Mouse (Mus musculus) megakaryocyte-erythroid progenitor cell, adult 5-6 weeks (primary cell): Measurements from ENCODE around the gene Heg1. TPM values are rescaled to one million over a fixed set of nuclear protein-coding genes. Genes with fewer than 3 reads are reported as not detected.

ENCODE experiments used
- ATAC-seq: replicated peaks from 2 replicates; pipeline ENCODE4 v1.8.0; 2016; ENCODE audit warnings: mild to moderate bottlenecking, inconsistent platforms; ENCODE audit not compliant: severe bottlenecking, poor library complexity, low FRiP score, low TSS enrichment
- total RNA-seq, 2 experiments: library from RNA; stranded (forward) in 1 of 2; stranded (reverse) in 1 of 2; fragments of 200-1000, 215-1000 nt in 1 of 2; fragments of >200 nt in 1 of 2; fragmentation: Nextera tagmentation in 1 of 2; gene quantifications; 2 replicates each; pipeline ENCODE4 v1.2.3; 2014 to 2017

The Heg1 gene
- total RNA-seq, 2 experiments from 2014 or later: 54.2 to 88.3 TPM

DNA sequence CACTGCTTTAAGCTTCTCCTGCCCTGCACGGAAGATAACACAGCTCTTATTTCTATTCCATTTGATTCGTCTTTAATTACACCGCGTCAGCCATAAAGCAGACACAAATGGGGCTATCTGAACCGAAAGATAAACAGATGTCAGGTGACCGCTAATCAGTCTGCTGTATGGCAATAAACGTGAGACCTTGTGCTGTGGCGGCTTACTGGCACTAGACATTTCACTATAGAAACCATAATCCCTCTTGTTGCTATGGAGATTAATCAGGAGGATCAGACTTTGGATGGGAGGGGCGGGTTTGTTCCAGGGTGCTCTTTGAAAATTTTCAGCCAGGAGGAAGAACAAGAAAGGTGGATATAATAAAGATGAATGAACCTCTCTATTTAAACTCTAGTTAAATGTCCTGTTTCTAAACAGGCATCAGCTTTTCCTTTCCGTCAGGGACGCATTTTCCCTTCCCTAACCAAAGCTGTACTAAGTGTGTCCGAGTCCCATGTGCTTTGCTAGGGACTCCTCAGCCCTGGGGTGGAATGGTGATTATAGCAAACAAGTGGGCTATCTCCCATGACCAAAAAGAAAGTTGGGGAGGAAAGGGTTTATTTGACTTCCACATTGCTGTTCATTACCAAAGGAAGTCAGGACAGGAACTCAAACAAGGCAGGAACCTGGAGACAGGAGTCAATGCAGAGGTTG, 80.5 kb downstream of the Heg1 start:
- ATAC-seq: peak; percentile 87

GRCm38 (mm10) chr16:33765477-33765876, 81.3 kb downstream of the Heg1 start:
- no peak for ATAC-seq

GRCm38 (mm10) chr16:33766309-33766708, 82.1 kb downstream of the Heg1 start:
- ATAC-seq: no peak

DNA sequence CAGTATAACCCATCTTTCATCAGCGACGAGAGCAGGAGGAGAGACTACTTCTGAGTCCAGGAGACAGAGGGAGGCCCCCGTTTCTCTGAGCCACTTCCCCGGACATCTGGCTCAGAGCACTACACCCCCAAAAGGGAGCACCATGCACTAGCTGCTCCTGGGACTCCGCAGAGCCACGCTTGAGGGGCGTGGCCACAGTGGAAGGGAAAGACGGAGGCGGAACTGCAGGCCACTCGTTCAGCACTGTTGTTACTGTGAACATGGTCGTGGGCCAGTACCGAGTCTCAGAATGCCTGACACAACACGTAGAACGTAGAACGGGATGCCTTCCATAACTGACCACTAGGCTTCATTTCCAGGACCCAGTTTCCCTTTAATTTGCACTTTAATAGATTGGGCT, 82.6 kb downstream of the Heg1 start:
- no peak for ATAC-seq

DNA sequence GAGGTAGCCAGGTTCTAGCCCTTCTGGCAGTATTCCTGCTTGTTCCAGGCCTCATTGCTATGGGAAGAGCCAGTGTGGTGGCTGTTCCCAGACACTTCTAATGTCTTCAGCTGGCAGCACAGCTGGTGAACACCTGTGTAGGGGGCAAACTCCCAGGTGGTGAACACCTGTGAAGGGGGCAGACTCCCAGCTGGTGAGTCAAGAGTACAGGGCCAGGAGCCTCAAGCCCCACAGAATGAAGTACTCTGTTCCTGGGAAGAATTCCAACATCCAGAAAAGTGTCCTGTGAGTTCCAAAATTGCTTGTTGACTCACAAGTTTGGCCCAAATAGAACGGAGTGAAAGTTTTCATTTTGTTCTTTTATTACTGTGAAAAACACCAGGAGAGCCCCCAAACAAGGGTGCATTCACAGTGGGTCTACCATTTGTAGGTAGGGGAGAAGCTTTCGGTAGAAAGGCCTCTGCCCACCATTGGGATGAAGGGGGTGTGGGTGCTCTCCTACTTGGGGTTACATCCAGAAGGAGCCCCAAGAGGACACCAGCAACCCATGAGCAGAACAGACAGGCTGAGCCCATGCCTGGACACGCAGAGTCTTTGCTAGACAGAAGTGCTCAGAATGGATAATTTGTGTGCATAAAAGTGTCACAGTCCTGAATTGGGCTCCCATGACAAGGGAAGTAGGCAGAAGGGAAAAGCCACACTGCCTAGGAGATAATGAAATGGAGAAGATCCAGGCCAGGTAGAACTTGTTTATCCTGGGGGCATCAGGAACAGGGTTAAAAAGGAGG, 84.5 kb downstream of the Heg1 start:
- ATAC-seq: no peak

DNA sequence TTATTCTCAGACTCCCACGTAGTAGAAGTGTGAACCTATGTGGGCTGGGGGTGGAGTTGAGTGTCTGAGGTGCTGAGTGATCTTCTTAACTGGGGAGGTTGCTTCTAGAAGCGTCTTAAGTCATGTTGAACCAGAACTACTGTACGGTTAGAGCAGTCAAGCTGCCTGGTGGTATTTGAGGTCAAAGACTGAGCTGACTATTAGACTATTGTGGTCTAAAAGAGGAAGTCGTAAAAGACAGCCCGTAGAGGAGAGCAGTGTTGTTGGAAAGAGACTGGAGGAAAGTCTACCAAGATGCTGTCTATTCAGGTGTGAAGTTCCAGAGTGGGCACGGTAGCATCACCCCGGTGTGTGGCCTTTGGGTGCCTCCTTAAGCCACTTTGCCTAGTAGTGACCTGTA, 85.7 kb downstream of the Heg1 start:
- ATAC-seq: peak; percentile 43; the same call in 1 of the 2 replicates

DNA sequence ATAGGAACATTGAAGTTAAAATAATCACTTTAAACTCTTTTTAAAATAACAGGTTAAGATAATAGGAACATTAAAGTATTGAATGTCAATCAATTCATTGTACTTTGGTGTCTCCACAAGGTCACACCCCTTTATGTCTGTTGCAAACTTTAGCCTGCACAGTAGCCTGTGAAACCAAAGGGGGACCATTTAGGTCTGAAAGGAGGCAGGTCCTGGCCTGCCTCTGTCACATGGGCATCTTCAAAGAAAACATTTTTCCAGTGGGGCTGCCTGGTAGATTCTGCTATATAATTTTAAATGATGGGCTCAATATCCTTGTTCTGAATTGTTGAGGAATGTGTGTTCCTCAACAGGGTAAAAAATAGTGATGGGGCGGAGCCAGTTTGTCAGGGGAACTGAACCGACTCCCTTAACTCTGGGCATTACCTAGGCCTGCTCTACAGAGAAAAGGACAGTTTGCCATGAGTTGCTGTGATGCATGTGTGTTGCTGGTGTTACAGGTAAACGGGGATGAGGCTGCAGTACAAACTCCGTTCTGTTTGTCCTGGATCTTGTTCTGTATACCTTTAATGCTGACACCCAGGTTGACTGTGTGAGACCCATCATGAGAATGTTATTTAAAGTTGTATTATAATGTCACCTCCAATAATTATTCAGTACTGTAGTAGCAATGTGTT, 86.7 kb downstream of the Heg1 start:
- no peak for ATAC-seq

DNA sequence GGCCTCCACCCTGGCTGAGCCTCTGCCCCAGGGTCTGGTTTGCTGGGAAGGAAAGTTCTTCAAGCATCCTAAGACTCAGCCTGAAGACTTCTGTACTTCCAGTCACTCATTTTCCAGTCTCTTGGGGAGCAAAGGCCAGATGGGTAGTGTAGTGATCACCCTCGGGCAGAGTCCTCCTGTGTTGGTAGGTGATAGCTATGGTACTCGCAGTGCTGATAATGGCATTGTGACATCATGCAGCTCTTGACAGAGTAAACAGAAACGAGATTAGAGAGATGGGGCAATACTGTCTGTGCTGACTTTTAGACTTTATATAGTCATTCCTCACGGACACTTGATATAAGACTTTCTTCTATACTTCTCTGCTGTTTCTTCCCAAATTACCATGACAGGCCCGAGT, 88.6 kb downstream of the Heg1 start:
- ATAC-seq: peak; percentile 81

DNA sequence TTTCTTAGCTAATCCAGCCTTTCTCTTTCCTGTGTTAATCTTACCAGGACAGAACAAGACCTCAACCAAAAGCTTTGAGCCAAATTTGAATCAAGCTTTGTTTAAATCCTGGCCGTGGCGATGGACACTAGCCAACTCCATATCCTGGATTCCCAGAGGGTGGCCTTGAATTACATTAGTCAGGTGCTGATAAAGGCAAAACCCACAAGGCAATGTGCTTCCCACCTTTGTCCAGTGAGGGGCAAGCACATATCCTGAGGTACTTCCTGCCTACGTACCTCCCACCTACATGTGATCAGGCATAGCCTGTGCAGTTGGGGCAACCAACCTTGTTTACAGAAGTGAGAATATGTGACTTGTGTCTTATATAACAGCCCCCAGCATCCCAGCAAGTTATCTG, 90.8 kb downstream of the Heg1 start:
- ATAC-seq: no peak

DNA sequence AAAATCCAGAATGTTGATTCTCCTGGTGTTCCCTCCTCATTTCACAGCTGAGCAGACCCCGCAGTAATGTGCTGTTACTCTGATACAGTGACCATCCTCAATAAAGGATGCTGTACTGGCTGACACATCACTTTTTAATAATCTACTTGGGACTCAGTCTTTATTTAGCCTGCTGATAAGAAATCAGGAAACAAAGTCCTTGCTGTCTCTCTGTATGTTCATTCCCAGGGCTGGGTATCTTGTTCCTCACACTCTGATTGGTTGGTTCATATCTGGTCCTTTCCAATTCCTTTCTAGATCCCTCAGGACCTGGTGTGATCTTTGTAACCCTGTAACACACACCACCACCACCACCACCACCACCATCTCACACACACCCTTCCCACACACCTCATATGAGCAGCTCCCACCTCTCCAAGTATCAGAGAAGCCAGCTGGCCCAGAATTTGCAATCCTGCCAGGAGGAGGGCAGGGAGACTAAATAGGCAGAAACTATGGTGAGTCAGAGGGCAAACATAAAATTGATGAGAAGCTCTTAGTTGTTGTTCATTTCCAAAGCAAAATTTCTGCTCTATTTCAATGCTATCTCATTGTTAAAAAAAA, 91.7 kb downstream of the Heg1 start:
- no peak for ATAC-seq

GRCm38 (mm10) chr16:33776766-33777529, 92.8 kb downstream of the Heg1 start:
- ATAC-seq: no peak

DNA sequence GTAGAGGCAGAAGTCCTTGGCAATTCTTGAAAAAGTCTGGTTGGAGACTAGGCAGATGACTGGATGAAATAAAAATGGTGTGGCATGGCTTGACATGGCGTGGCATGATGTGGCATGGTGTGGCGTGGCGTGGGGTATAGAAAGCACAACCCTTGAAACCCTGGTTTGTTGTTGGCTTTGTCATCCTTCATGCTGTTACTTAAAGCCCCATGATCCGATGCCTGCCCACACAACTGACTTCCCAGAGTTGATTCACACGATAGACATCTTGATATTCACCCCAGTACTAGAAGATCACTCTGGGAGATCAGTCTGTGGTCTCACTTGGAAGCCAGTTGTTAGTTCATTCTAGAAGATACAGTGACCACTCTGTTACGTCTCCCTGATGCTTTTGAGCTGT, 93.4 kb downstream of the Heg1 start:
- no peak for ATAC-seq

DNA sequence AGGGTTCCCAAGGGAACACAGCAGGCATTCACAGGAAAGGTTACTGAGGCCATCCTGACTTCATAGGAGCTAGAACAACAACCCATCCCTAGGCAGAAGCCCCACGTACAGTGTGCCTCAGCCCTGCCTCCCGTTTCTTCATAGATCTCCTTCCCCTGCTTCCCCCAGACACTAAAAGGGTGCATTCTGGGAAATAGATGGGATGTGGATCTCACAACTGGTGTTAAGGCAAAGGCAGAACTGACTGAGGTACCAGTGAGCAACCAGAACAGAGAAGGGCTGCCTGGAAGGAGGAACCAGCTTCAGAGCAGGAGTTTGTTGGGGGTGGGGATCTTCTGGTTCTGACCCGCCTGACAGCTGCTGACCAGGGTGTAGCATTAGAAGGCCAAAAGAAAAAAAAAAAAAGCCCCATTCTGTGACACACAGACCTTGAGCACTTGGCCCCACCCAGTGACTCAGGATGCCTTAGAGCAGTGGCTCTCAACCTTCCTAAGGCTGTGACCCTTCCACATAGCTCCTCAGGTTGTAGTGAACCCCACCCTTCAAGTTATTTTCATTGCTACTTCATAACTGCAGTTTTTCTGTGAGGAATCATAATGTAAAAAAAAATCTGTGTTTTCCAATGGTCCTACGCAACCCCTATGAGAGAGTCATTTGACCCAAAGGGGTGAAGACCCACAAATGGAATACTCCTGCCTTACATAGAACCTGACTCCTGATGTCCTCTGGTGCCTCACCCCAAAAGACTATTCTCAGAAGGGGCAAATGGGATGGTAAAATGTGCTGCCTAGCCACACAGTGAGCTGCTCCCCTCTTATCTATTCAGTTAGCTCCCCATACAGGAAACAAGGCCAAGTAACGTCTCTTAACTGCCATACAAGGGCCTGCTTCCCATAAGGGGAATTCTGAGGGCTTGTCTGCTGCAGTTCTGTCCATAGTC, 97.9 kb downstream of the Heg1 start:
- ATAC-seq: peak; percentile 61

DNA sequence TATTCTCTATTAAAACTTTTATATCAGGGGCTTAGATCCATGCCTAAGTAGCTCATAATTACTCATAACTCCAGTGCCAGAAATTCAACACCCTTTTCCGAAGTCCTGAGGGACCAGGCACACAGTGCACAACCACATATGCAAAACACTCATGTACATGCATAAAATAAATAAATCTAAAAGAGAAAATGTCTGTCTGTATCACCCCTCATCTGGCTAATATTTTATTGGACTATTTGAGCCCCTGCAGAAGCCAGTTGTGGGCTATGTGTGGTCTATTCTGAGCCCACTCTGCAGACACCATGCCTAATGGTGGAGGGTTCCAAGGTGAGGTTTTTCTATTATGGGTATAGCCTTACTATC, 98.5 kb downstream of the Heg1 start:
- ATAC-seq: no peak

- no peak for ATAC-seq
Observed at GRCm38 (mm10) chr16:33784547-33784946, 100.4 kb downstream of the Heg1 start.

DNA sequence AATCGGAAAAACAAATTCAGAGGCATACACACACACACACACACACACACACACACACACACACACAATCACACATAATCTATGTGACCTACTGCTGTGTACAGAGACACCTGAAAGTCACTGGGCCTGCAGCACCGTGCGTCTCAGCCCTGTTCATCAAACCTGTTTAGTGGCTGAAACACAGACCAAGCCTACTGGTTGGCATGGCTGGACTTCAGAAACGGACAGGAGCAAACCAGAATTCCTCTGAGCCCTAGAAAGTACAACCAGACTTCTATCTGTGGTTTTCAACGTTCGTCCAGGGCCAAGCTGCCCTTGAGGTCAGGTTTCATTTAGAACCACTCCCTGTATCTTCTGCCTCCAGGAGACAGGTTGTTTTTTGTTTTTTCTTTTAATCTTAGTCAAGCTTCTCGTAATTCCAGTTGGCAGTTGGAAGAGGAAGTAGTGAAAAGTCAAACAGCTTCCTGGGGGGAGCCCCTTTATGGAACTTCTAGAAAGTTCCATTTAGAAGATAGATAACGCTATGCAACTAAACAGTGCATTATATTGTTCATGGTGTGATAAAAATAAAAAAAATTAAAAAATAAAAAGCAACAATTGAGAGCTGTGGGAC, 101.0 kb downstream of the Heg1 start:
- peak; percentile 56 for ATAC-seq

- ATAC-seq: peak; percentile 29; the same call in 1 of the 2 replicates
Observed at GRCm38 (mm10) chr16:33786657-33787390, 102.7 kb downstream of the Heg1 start.
